Mouse (Mus musculus) heart, embryonic 14.5 days (tissue): Measurements from ENCODE around the gene Rbms3. TPM values are rescaled to one million over a fixed set of nuclear protein-coding genes. Genes with fewer than 3 reads are reported as not detected.

ENCODE experiments used
- ATAC-seq: fragments of 200-750 bp; cut with Nextera tagmentation; 2 replicates; pipeline ENCODE4 v1.8.0; 2017; ENCODE audit warnings: low read depth, moderate TSS enrichment; ENCODE audit not compliant: insufficient number of reproducible peaks, insufficient read depth, low FRiP score
- H3K27ac ChIP-seq, 2 experiments: fragments of 200-500 bp in 1 of 2; fragments of 300-500 bp in 1 of 2; sonication (generic) in 1 of 2; replicated peaks in 1 of 2; 2 replicates each; pipeline ENCODE4 v1.5.1; 2012 to 2014; ENCODE audit warnings: low read depth in 2 of 2, low read length in 2 of 2, control low read depth in 1 of 2, mild to moderate bottlenecking in 1 of 2, mixed read lengths in 1 of 2; ENCODE audit not compliant: control insufficient read depth in 1 of 2, insufficient read depth in 1 of 2
- H3K27me3 ChIP-seq: fragments of 300-500 bp; sonication (generic); 2 replicates; pipeline ENCODE4 v1.6.1; 2014; ENCODE audit warnings: mild to moderate bottlenecking, low read length, control low read depth; ENCODE audit not compliant: control insufficient read depth, insufficient read depth
- H3K36me3 ChIP-seq: fragments of 300-500 bp; sonication (generic); 2 replicates; pipeline ENCODE4 v1.6.1; 2014; ENCODE audit warnings: mild to moderate bottlenecking, control low read depth, low read length, mixed read lengths; ENCODE audit not compliant: control insufficient read depth, insufficient read depth
- H3K4me1 ChIP-seq, 2 experiments: fragments of 200-500 bp in 1 of 2; fragments of 300-500 bp in 1 of 2; sonication (generic) in 1 of 2; 2 replicates each; pipeline ENCODE4 v1.6.1; 2012 to 2014; ENCODE audit warnings: low read length in 2 of 2, control low read depth in 1 of 2, mixed read lengths in 1 of 2; ENCODE audit not compliant: control insufficient read depth in 2 of 2, insufficient read depth in 2 of 2
- H3K4me2 ChIP-seq: fragments of 300-500 bp; sonication (generic); 2 replicates; pipeline ENCODE4 v1.6.1; 2014; ENCODE audit warnings: mild to moderate bottlenecking, low read length
- H3K4me3 ChIP-seq, 2 experiments: fragments of 200-500 bp in 1 of 2; fragments of 300-500 bp in 1 of 2; sonication (generic) in 1 of 2; 2 replicates each; pipeline ENCODE4 v1.5.1; 2012 to 2014; ENCODE audit warnings: low read length in 2 of 2, mild to moderate bottlenecking in 2 of 2, control low read depth in 1 of 2, low read depth in 1 of 2, moderate library complexity in 1 of 2; ENCODE audit not compliant: control insufficient read depth in 1 of 2, insufficient read depth in 1 of 2
- H3K9ac ChIP-seq: fragments of 300-500 bp; sonication (generic); 2 replicates; pipeline ENCODE4 v1.6.1; 2014; ENCODE audit warnings: mild to moderate bottlenecking, low read length
- H3K9me3 ChIP-seq: fragments of 300-500 bp; sonication (generic); 2 replicates; pipeline ENCODE4 v1.6.1; 2016; ENCODE audit warnings: low read length, control low read depth; ENCODE audit not compliant: control insufficient read depth
- WGBS: fragments of 180-500 bp; shearing (Covaris S2); extraction: QIAGEN DNeasy Blood & Tissue Kit; methylation state at CpG from one replicate; pipeline ENCODE4 v1.1.7; 2014; 5-methylcytosine and 5-hydroxymethylcytosine counted together
- polyA plus RNA-seq: library from polyadenylated mRNA; unstranded; fragments of >200 nt; fragmentation: Nextera tagmentation; extraction: Ambion mirVana; gene quantifications from 2 replicates; pipeline ENCODE4 v1.2.1, GENCODE M21; 2014

The Rbms3 gene
- polyA plus RNA-seq, 1 experiment from 2014 or later, result 39.4 TPM

- no peak for ATAC-seq
- no peak overlapping the region for H3K27ac ChIP-seq
Observed at GRCm38 (mm10) chr9:116808401-116808800, 821.3 kb downstream of the Rbms3 start.

GRCm38 (mm10) chr9:116807166-116808081 is 822.3 kb downstream of the Rbms3 start:
- ATAC-seq, result no peak
- Histone ChIP-seq H3K4me2 (no peak overlapping the region), H3K4me1 (peaks cover 6 to 16% of the 10 kb centered on the region in 2 experiments), H3K9ac (no peak overlapping the region), H3K36me3 (no peaks in the 10 kb centered on the region), H3K27me3 (no peaks in the 10 kb centered on the region), H3K9me3 (no peaks in the 10 kb centered on the region), H3K4me3 (no peak overlapping the region), H3K27ac (peak overlapping the region; percentile 23 to 36; a peak in 2 of 4 replicates)
- WGBS, result 61% methylated on average over 16 of the region's 16 CpGs

More at GRCm38 (mm10) chr9:116808401-116808800, 821.3 kb downstream of the Rbms3 start:
- Histone ChIP-seq H3K9ac (no peak overlapping the region), H3K4me2 (no peak overlapping the region), H3K4me3 (no peak overlapping the region), H3K27me3 (no peaks in the 10 kb centered on the region), H3K4me1 (peaks cover 6 to 16% of the 10 kb centered on the region in 2 experiments), H3K36me3 (no peaks in the 10 kb centered on the region), H3K9me3 (no peaks in the 10 kb centered on the region)
- 86% methylated on average over 4 of the region's 4 CpGs for WGBS

- 62% methylated on average over 3 of the region's 3 CpGs for WGBS
Observed at GRCm38 (mm10) chr9:116803292-116803731, 826.4 kb downstream of the Rbms3 start.

GRCm38 (mm10) chr9:116802602-116803001 is 827.1 kb downstream of the Rbms3 start:
- Histone ChIP-seq H3K27ac (no peak overlapping the region), H3K4me3 (no peak overlapping the region), H3K27me3 (no peaks in the 10 kb centered on the region), H3K4me1 (peaks cover 3 to 8% of the 10 kb centered on the region in 2 experiments; a peak in 3 of 4 replicates), H3K9ac (no peak overlapping the region), H3K9me3 (no peaks in the 10 kb centered on the region), H3K36me3 (no peaks in the 10 kb centered on the region), H3K4me2 (no peak overlapping the region)
- ATAC-seq, result no peak
- 59% methylated on average over 7 of the region's 7 CpGs for WGBS

More at GRCm38 (mm10) chr9:116803292-116803731, 826.4 kb downstream of the Rbms3 start:
- Histone ChIP-seq H3K9me3 (no peaks in the 10 kb centered on the region), H3K4me3 (no peak overlapping the region), H3K36me3 (no peaks in the 10 kb centered on the region), H3K27ac (no peak overlapping the region), H3K4me1 (peaks cover 6 to 15% of the 10 kb centered on the region in 2 experiments), H3K4me2 (no peak overlapping the region), H3K9ac (no peak overlapping the region), H3K27me3 (no peaks in the 10 kb centered on the region)
- no peak for ATAC-seq

- Histone ChIP-seq H3K4me2 (no peak overlapping the region), H3K4me3 (no peak overlapping the region), H3K9ac (no peak overlapping the region), H3K27me3 (no peaks in the 10 kb centered on the region), H3K9me3 (no peaks in the 10 kb centered on the region), H3K4me1 (no peaks in the 10 kb centered on the region), H3K27ac (no peak overlapping the region), H3K36me3 (no peaks in the 10 kb centered on the region)
- no peak for ATAC-seq
- WGBS, result 89% methylated on average over 2 of the region's 2 CpGs
Observed at GRCm38 (mm10) chr9:116795240-116795955, 834.3 kb downstream of the Rbms3 start.

- Histone ChIP-seq H3K9ac (no peak overlapping the region), H3K27ac (no peak overlapping the region), H3K4me3 (no peak overlapping the region), H3K4me1 (no peaks in the 10 kb centered on the region), H3K27me3 (no peaks in the 10 kb centered on the region), H3K9me3 (0 out of 2 replicates have a peak, but pooled peaks cover 7% of the 10 kb centered on the region), H3K36me3 (no peaks in the 10 kb centered on the region), H3K4me2 (no peak overlapping the region)
- WGBS, result 78% methylated on average over 7 of the region's 7 CpGs
- no peak for ATAC-seq
Observed at GRCm38 (mm10) chr9:116791850-116792249, 837.9 kb downstream of the Rbms3 start.

GRCm38 (mm10) chr9:116786136-116787046 is 843.3 kb downstream of the Rbms3 start:
- whole genome bisulfite sequencing, result 77% methylated on average over 11 of the region's 11 CpGs
- H3K4me1 ChIP-seq, result no peaks in the 10 kb centered on the region
- no peaks in the 10 kb centered on the region for H3K27me3 ChIP-seq
- no peak overlapping the region for H3K9ac ChIP-seq
- no peaks in the 10 kb centered on the region for H3K36me3 ChIP-seq
- 0 out of 2 replicates have a peak, but pooled peaks cover 7% of the 10 kb centered on the region for H3K9me3 ChIP-seq
- no peak for ATAC-seq
- no peak overlapping the region for H3K27ac ChIP-seq
- no peak overlapping the region for H3K4me3 ChIP-seq
- no peak overlapping the region for H3K4me2 ChIP-seq
